Mouse (Mus musculus) olfactory bulb, adult 2 months (tissue): Measurements from ENCODE around the gene Lgr5. TPM values are rescaled to one million over a fixed set of nuclear protein-coding genes. Genes with fewer than 3 reads are reported as not detected.

ENCODE experiments used
- H3K27ac ChIP-seq: fragments of 200-500 bp; 2 replicates; pipeline ENCODE4 v1.5.1; 2012; ENCODE audit warnings: low read depth, low read length; ENCODE audit not compliant: insufficient read depth
- H3K4me1 ChIP-seq: fragments of 200-500 bp; 2 replicates; pipeline ENCODE4 v1.6.1; 2012; ENCODE audit warnings: low read length; ENCODE audit not compliant: control insufficient read depth, insufficient read depth
- H3K4me3 ChIP-seq: fragments of 200-500 bp; 2 replicates; pipeline ENCODE4 v1.5.1; 2012; ENCODE audit warnings: mild to moderate bottlenecking, low read depth, low read length, moderate library complexity; ENCODE audit not compliant: insufficient read depth
- CTCF ChIP-seq: fragments of 200-500 bp; IDR thresholded peaks from 2 replicates; pipeline ENCODE4 v1.5.1; 2012; ENCODE audit warnings: low read depth, mild to moderate bottlenecking, low read length, moderate library complexity; ENCODE audit not compliant: insufficient read depth
- POLR2A ChIP-seq: fragments of 200-500 bp; IDR thresholded peaks from 2 replicates; pipeline ENCODE4 v1.6.1; 2012; ENCODE audit warnings: mild to moderate bottlenecking, low read depth, low read length, moderate library complexity; ENCODE audit not compliant: insufficient read depth
- WGBS: fragments of 180-500 bp; shearing (Covaris S2); methylation state at CpG from one replicate; pipeline ENCODE4 v1.1.7; 2018; 5-methylcytosine and 5-hydroxymethylcytosine counted together
- polyA plus RNA-seq: library from polyadenylated mRNA; stranded (reverse); fragments of >200 nt; gene quantifications from 2 replicates; pipeline ENCODE4 v1.2.4, GENCODE M21; 2012; ENCODE audit warnings: low replicate concordance; ENCODE audit not compliant: missing spikeins, insufficient read depth, insufficient read length

Gene Lgr5
- polyA plus RNA-seq, 1 experiment: not detected

DNA sequence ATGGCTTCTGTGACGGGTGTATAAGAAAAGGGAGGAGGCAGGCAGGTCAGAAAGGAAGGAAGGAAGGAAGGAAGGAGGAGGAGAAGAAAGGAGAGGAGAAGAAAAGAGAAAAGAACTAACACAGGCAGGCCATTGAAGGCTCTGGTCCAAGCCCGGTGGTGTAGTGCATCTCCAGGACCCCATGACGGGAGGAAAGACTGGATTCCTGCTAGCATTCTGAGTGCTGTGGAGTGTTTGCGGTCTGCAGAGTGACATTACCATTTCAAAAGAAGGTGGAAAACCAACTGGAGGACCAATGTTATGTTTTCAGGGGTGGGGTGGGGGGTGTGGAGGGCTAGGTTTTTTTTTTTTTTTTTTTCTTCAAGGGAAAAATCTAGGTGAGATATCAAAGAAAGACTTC lies 165.6 kb downstream of the Lgr5 start:
- WGBS: 84% methylated on average over 4 of the region's 4 CpGs

DNA sequence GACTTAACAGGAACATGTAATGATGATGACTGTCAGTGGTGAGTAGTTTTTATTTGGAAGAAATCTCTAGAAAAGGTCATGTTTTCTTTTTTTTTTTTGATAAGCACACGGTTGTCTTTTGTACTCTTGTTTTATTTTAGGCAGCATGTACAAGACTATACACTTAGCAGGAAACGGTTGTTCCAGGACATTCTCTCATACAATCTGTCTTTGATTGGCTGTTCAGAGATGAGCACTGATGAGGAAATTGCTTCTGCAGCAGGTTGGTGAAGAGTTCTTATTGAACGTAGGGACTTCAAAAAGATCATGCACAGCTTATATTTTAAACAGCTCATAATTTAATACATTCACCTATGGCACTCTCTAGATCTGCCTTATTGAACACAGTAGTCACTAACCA lies 173.5 kb downstream of the Lgr5 start:
- Histone ChIP-seq H3K4me1 (no peaks in the 10 kb centered on the region), H3K4me3 (no peak overlapping the region), H3K27ac (no peak overlapping the region)
- no peak for TF ChIP-seq POLR2A
- TF ChIP-seq CTCF: no peak
- 77% methylated on average over 3 of the region's 3 CpGs for WGBS

More for the DNA sequence above, 165.6 kb downstream of the Lgr5 start:
- Histone ChIP-seq H3K27ac (no peak overlapping the region), H3K4me3 (no peak overlapping the region), H3K4me1 (no peaks in the 10 kb centered on the region)
- no peak for TF ChIP-seq CTCF
- TF ChIP-seq POLR2A: no peak

DNA sequence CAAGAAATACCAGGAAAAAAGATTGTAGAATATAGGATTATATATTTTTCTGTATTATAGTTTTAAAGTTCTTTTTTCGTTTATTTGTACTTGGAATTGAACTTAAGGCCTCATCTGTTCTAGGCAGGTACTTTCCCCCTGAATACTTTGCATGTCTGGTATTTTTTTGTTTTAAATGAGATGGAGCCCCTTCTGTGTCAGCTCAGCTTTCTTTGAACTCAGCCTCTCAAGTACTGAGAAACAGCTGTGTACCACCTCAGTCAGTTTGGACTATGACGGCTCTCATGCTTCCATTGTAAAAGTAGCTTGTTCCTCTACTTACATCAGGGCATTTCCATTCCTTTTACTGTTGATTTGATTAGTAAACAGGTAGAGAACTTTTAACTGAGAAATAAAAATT lies 174.1 kb downstream of the Lgr5 start:
- TF ChIP-seq CTCF (no peak), POLR2A (no peak)
- Histone ChIP-seq H3K4me3 (no peak overlapping the region), H3K4me1 (no peaks in the 10 kb centered on the region), H3K27ac (no peak overlapping the region)
- 90% methylated on average over 2 of the region's 2 CpGs for WGBS

DNA sequence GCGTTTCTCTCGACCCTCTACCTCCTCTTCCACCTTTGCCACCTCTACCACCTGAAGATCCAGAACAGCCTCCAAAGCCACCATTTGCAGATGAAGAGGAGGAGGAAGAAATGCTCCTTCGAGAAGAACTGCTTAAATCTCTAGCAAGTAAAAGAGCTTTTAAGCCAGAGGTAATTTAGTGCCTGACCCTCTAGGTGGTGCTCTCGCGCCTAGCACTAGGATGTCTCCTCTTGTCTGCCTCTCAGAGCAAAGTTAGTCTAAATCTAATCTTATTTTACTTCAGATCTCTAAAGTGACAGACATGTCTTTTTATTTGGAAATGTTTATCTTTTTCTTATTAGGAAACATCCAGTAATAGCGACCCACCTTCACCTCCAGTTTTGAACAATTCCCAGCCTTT lies 181.2 kb downstream of the Lgr5 start:
- 56% methylated on average over 6 of the region's 6 CpGs for WGBS
- no peak overlapping the region for H3K4me3 ChIP-seq
- TF ChIP-seq CTCF (no peak), POLR2A (no peak)

More for the DNA sequence above, 181.2 kb downstream of the Lgr5 start:
- Histone ChIP-seq H3K4me1 (no peaks in the 10 kb centered on the region), H3K27ac (no peak overlapping the region)

Other genes with a start within 250 kb of the Lgr5 start
- gene Tmem19, start 225.3 kb downstream of the Lgr5 start, polyA plus RNA-seq: not detected in 2 replicates
- gene Thap2, start 203.3 kb downstream of the Lgr5 start, polyA plus RNA-seq: not detected in 2 replicates
- not detected in 2 replicates for gene Zfc3h1, start 202.8 kb downstream of the Lgr5 start, polyA plus RNA-seq
- not detected in 2 replicates for gene A930009A15Rik, start 17.8 kb downstream of the Lgr5 start, polyA plus RNA-seq
- not detected in 2 replicates for gene Tspan8, start 229.1 kb upstream of the Lgr5 start, polyA plus RNA-seq